Mouse (Mus musculus) cerebellum, adult 2 months (tissue): Measurements from ENCODE around the gene Habp4.

Experiments used
- CTCF ChIP-seq: fragments of 200-500 bp; IDR thresholded peaks from 2 replicates; pipeline ENCODE4 v1.5.1; 2011; ENCODE audit warnings: low read depth, mild to moderate bottlenecking, control low read depth, low read length, moderate library complexity, borderline replicate concordance; ENCODE audit not compliant: insufficient read depth
- POLR2A ChIP-seq: fragments of 200-500 bp; IDR thresholded peaks from 2 replicates; pipeline ENCODE4 v1.6.1; 2011; ENCODE audit warnings: low read length, control low read depth, borderline replicate concordance; ENCODE audit not compliant: insufficient read depth

DNA sequence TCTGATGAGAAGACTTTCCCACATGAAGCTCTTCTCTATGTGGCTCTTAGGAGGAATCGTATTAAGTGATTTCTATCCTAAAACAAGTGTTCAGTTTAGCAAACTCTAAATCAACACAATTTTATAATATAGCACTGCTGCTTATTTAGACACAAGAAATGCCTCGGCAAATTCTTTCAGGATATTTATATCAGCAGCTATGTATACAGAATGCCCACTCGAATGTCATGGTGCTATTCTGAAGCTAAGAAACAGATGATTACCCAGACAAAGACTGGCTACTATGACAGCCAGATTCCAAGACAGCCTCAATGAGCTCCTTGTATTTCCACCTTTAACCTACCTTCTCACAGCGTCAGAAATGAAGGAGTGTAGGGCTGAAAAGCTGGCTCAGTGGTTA lies 71.5 kb downstream of the Habp4 start:
- TF ChIP-seq CTCF (no peak), POLR2A (no peak)
